Mouse (Mus musculus): ENCODE data around the gene U2af2. TPM values are rescaled to one million over a fixed set of nuclear protein-coding genes. Genes with fewer than 3 reads are reported as not detected.

Gene U2af2
- polyA plus RNA-seq, 1 experiment from 2014 or later: 94.2 TPM

DNA sequence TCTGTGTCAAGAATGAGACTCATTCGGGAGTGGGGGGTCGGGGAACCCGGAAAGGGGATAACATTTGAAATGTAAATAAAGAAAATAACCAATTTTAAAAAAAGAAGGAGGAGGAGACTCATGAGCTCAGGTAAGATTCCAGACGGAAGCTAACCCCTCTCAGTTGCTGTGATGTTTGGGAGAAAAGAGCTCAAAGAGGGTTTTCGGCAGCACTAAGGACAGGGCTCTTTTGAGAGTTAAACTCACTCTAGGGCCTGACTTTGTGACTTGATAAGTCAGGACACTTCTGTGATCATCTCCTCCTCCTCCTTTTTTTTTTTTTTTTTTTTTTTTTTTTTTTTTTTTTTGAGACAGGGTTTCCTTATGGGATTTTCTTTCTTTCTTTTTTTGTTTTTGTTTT is 23.0 kb upstream of the U2af2 start:
- H3K4me2 ChIP-seq: peak overlapping the region; percentile 68
- H3K36me3 ChIP-seq: peaks cover 17% of the 10 kb centered on the region
- no peaks in the 10 kb centered on the region for H3K9me3 ChIP-seq (replicated peaks)
- H3K4me3 ChIP-seq (replicated peaks): peak overlapping the region; percentile 61
- no peaks in the 10 kb centered on the region for H3K27me3 ChIP-seq (replicated peaks)
- 34% methylated on average over 5 of the region's 5 CpGs for WGBS
- no peak for ATAC-seq (ENCODE audit: low FRiP score)
- H3K4me1 ChIP-seq: peaks cover 22% of the 10 kb centered on the region
- H3K27ac ChIP-seq (replicated peaks): peak overlapping the region; percentile 99
- peak overlapping the region; percentile 74 for H3K9ac ChIP-seq (replicated peaks)

DNA sequence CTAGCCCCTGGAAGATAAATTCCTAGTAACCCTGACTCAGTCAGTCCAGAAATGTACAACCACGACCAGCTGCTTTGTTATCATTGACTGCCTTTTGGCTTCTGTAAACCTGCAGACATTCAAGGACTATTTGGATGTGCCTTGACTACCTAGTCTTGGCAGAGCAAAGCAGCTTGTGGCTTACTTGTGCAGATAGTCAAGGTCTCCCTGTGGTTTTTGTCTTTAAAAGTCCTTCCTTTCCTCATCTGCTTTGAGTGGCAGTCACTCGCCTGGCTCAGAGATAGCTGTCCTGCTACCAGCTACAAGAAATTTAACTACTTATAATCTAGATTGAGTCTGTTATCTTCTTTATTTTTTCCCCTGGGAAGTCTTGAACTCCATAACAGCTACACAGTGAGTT is 17.0 kb upstream of the U2af2 start:
- 86% methylated on average over 2 of the region's 2 CpGs for whole genome bisulfite sequencing
- H3K4me3 ChIP-seq (replicated peaks): no peak overlapping the region
- H3K4me2 ChIP-seq: no peak overlapping the region
- H3K9ac ChIP-seq (replicated peaks): no peak overlapping the region
- ATAC-seq (ENCODE audit: low FRiP score): no peak
- H3K9me3 ChIP-seq (replicated peaks): no peaks in the 10 kb centered on the region
- no peak overlapping the region for H3K27ac ChIP-seq (replicated peaks)
- H3K4me1 ChIP-seq: 0 out of 2 replicates have a peak, but pooled peaks cover under 1% of the 10 kb centered on the region
- H3K36me3 ChIP-seq: no peaks in the 10 kb centered on the region
- no peaks in the 10 kb centered on the region for H3K27me3 ChIP-seq (replicated peaks)

DNA sequence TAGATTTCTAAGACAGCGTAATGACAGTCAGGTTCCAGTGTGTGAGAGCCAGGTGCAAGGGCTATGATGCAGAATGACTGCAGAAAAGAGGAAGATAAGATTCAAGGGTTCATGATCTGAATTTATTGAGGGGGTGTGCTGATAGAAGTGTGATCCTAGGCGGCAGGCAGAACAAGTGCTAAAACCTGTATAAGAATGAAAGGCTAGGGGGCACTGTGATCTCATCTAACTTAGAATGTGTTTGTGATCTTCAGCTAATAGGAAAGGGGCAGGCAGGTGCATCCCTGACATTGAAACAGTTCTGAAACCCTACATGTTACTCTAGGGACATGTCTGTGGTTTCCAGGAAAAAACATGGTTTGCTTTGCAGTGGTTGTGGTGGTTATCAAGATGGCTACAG is 15.8 kb upstream of the U2af2 start:
- no peak for ATAC-seq (ENCODE audit: low FRiP score)
- H3K36me3 ChIP-seq: no peaks in the 10 kb centered on the region
- no peak overlapping the region for H3K4me2 ChIP-seq
- H3K27ac ChIP-seq (replicated peaks): no peak overlapping the region
- peaks cover 10% of the 10 kb centered on the region for H3K4me1 ChIP-seq
- no peak overlapping the region for H3K9ac ChIP-seq (replicated peaks)
- WGBS: 70% methylated on average over 2 of the region's 2 CpGs
- no peak overlapping the region for H3K4me3 ChIP-seq (replicated peaks)
- H3K27me3 ChIP-seq (replicated peaks): no peaks in the 10 kb centered on the region
- H3K9me3 ChIP-seq (replicated peaks): no peaks in the 10 kb centered on the region

DNA sequence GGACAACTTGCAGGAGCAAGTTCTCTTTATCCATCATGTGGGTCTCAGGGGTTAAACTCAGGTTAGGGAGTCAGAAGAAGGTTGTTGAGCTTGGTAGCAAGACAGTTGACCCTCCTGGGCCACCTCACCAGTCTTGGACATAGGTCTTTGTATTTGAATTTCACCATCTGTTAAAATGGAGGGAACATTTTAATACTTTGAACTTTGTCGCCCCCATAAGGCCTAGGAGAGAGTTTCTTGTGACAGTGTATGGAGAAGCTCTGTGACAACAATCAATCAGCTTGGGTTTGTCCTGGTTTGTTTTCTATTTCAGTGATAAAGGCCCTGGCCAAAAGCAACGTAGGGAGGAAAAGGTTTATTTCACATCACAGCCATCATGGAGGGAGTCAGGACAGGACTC is 14.6 kb upstream of the U2af2 start:
- WGBS: 30% methylated on average over 2 of the region's 2 CpGs
- Histone ChIP-seq H3K4me1 (peaks cover 15% of the 10 kb centered on the region), H3K9me3 (replicated peaks) (no peaks in the 10 kb centered on the region), H3K27ac (replicated peaks) (no peak overlapping the region), H3K4me3 (replicated peaks) (no peak overlapping the region), H3K27me3 (replicated peaks) (no peaks in the 10 kb centered on the region), H3K4me2 (no peak overlapping the region), H3K36me3 (no peaks in the 10 kb centered on the region), H3K9ac (replicated peaks) (no peak overlapping the region)
- no peak for ATAC-seq (ENCODE audit: low FRiP score)

DNA sequence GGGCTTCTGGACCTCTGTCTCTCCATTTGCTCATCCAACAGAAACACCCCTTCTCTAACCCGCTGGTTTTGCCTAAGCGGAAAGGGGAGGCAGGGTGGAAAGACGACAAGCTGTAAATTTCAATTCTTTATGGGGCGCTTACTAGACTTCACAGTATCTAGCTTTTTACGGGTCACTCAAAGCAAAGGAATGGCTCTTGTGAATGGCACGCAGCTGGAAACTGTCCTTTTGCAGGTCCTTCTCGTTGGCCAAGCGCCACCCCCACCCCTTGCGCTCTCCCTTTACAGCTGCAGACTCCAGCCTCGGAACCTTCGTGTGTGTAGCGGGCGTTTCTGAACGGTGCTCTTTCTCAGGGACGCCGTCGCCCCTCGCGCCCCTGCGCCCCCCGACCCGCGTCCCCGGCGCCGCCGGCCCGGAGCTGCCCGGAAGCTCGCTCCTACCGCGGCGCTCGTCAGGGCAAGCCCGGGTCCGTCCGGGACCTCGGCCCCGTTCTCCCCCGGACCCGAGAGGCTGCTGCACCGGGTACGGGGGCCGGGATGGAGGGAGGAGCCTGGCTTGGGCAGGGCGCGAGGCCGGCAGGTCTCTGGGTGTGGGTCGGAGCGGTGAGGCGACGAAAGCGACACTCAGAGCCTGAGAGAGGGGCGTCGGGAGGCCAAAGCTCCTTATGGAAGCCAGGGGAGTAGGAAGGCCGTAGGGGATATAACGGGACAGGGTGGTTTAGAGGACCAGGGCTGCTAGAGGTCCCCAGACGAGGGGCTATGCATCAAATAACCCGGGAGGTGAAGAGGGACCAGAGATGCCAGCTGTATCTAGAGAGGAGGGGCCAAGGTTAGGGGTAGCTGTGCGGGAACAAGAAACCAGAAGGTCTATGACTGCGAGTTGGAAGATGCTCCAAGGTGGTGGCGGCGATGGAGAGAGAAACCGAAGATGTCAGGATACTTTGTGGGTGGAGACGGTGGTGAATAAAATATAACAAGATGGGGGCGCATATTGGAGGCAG is 10.4 kb upstream of the U2af2 start, which contains the start of gene Zfp580:
Gene Zfp580, plus strand, starts transcription at position 346 of the 1,000 bp plus-strand sequence.
- H3K4me2 ChIP-seq: peak within 1 kb of the TSS; percentile 92
- H3K4me1 ChIP-seq: peaks cover 56% of the 10 kb centered on the region
- ATAC-seq (ENCODE audit: low FRiP score): peak; percentile 77
- under 1% methylated on average over 65 of the region's 65 CpGs for WGBS
- peak within 1 kb of the TSS; percentile 66 for H3K4me3 ChIP-seq (replicated peaks)
- H3K36me3 ChIP-seq: no peaks in the 10 kb centered on the region
- H3K9me3 ChIP-seq (replicated peaks): no peaks in the 10 kb centered on the region
- peaks cover 24% of the 10 kb centered on the region for H3K27me3 ChIP-seq (replicated peaks)
- peak within 1 kb of the TSS; percentile 85 for H3K9ac ChIP-seq (replicated peaks)
- H3K27ac ChIP-seq (replicated peaks): peak within 1 kb of the TSS; percentile 90

DNA sequence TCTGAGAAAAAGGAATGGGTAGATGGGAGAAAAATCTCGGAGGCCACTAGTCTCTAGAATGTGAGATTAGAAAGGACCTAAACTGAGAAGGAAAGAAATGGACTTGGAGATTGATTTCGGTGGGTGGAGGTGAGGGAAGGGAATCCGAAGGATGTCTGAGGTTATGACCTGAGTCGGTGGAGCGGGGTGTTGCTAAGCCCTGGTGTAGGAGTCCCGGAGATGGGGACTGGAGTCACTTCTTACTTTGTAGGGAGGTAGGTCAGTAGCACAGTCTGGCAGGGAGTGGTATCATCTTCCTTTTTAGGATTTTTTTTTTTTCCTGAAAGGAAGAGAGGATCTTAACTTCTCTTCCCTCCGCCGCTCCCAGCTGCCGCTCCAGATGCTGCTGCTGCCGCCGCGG is 9.5 kb upstream of the U2af2 start:
- peak overlapping the region; percentile 85 for H3K9ac ChIP-seq (replicated peaks)
- no peaks in the 10 kb centered on the region for H3K9me3 ChIP-seq (replicated peaks)
- peak overlapping the region; percentile 66 for H3K4me3 ChIP-seq (replicated peaks)
- 3% methylated on average over 12 of the region's 12 CpGs for WGBS
- peak overlapping the region; percentile 52 for H3K27ac ChIP-seq (replicated peaks)
- H3K27me3 ChIP-seq (replicated peaks): peaks cover 24% of the 10 kb centered on the region
- no peaks in the 10 kb centered on the region for H3K36me3 ChIP-seq
- ATAC-seq (ENCODE audit: low FRiP score): no peak
- H3K4me1 ChIP-seq: peaks cover 62% of the 10 kb centered on the region
- peak overlapping the region; percentile 92 for H3K4me2 ChIP-seq

DNA sequence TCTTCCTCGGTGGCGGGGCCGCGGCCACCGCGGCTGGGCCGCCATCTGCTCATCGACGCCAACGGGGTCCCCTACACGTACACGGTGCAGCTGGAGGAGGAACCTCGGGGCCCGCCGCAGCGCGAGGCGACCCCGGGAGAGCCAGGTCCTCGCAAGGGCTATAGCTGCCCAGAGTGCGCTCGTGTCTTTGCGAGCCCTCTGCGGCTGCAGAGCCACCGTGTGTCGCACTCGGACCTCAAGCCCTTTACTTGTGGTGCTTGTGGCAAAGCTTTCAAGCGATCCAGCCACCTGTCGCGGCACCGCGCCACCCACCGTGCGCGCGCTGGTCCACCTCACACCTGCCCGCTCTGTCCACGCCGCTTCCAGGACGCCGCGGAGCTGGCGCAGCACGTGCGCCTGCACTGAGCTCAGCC is 9.0 kb upstream of the U2af2 start:
- H3K4me2 ChIP-seq: peak overlapping the region; percentile 92
- H3K4me3 ChIP-seq (replicated peaks): peak overlapping the region; percentile 66
- no peaks in the 10 kb centered on the region for H3K36me3 ChIP-seq
- peak overlapping the region; percentile 85 for H3K9ac ChIP-seq (replicated peaks)
- ATAC-seq (ENCODE audit: low FRiP score): no peak
- WGBS: 3% methylated on average over 44 of the region's 45 CpGs
- H3K27ac ChIP-seq (replicated peaks): peak overlapping the region; percentile 52
- H3K27me3 ChIP-seq (replicated peaks): peaks cover 24% of the 10 kb centered on the region
- H3K9me3 ChIP-seq (replicated peaks): no peaks in the 10 kb centered on the region
- H3K4me1 ChIP-seq: peaks cover 67% of the 10 kb centered on the region

DNA sequence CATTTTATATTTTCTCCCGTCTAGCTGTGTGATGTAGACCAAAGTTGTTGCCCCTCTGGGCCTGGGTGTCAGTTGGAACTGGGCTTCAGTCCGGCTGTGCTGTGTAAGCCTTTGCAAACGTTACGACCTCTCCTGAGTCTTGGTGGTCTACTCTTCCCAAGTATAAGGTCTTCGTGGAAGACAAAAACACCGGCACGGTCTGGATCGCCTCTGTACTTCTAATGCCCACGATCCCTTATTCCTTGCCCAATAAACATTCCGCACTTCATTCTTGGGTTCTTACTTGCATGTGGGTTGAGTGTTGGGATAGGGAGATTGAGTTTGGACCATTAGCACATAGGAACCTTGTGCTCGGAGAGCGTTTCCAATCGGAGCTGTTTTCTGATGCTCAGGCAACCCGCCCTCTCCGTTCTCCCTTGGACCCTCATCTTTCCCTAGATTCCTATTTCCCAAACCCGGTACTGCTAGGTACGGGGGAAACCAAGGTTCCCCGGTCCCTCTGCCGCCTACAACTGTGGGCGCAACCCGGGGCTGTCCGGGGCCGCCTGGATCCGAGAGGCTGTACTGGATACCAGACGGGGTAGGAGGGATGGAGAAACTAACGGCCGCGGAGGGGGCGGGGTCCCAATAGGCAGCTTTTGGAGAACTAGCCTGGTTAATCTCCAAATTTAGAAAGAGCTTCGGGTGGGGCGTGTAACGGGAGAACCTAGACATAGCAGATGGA is 8.3 kb upstream of the U2af2 start:
- no peaks in the 10 kb centered on the region for H3K9me3 ChIP-seq (replicated peaks)
- H3K27ac ChIP-seq (replicated peaks): peak overlapping the region; percentile 41; the same call in 1 of the 2 replicates
- H3K4me2 ChIP-seq: peak overlapping the region; percentile 92
- ATAC-seq (ENCODE audit: low FRiP score): no peak
- peak overlapping the region; percentile 85 for H3K9ac ChIP-seq (replicated peaks)
- peaks cover 24% of the 10 kb centered on the region for H3K27me3 ChIP-seq (replicated peaks)
- H3K4me3 ChIP-seq (replicated peaks): peak overlapping the region; percentile 66
- 8% methylated on average over 32 of the region's 32 CpGs for WGBS
- no peaks in the 10 kb centered on the region for H3K36me3 ChIP-seq
- peaks cover 74% of the 10 kb centered on the region for H3K4me1 ChIP-seq

DNA sequence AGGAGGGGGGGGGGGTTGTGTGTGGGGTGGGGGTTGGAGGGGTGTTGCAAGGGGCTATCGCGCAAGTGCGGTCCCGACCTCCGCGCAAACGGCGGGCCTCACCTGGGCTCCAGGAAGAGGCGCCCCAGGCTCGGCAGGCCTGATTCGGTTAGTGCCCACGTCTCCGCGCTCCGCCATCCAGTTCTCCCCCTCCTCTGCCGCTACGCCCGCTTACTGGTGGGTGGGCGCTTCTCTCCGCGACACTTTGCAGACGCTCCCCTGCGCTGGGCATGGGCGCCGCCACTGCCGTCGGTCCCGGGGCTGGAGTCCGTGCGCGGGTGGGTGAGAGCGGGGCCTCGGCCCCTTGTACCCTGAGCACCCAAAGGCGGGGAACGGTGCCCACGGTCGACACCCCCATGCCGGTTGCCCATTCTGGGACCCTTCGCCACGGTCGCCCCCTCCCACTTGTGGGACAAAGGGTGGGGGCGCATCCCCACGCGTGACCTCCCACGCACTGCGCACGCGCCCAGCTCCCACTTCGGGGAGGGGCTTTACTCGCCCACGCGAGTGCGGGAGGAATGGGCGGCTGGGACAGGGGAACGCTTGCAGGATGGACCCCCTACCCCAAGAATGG is 5.2 kb upstream of the U2af2 start:
- 2% methylated on average over 52 of the region's 55 CpGs for WGBS
- H3K36me3 ChIP-seq: no peaks in the 10 kb centered on the region
- no peaks in the 10 kb centered on the region for H3K9me3 ChIP-seq (replicated peaks)
- peak overlapping the region; percentile 75 for H3K4me2 ChIP-seq
- peak overlapping the region; percentile 84 for H3K27ac ChIP-seq (replicated peaks)
- ATAC-seq (ENCODE audit: low FRiP score): peak; percentile 23
- H3K4me3 ChIP-seq (replicated peaks): peak overlapping the region; percentile 63
- peaks cover 87% of the 10 kb centered on the region for H3K4me1 ChIP-seq
- H3K27me3 ChIP-seq (replicated peaks): peaks cover 24% of the 10 kb centered on the region
- H3K9ac ChIP-seq (replicated peaks): peak overlapping the region; percentile 72

DNA sequence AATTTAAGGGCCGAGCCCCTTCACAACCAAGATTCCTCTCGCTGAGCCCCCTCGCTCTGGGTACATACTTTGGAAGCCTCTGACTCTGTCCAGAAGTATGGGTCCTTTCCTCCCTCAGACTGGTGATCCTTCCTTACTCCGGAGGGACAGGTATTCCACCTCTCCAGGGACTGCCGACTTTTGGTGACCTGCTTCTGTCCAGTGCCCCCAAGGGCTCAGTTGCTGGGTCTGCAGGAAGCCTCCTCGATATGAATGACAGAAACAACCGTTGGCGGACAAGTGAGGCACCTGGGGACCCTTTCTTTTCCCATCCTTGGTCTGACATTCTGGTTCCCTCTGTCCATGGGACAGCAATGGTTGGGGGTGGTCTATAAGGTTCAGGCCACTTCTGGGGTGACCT is 4.6 kb upstream of the U2af2 start:
- H3K9me3 ChIP-seq (replicated peaks): no peaks in the 10 kb centered on the region
- WGBS: 28% methylated on average over 8 of the region's 8 CpGs
- H3K4me3 ChIP-seq (replicated peaks): peak overlapping the region; percentile 63
- H3K27ac ChIP-seq (replicated peaks): peak overlapping the region; percentile 84
- peak overlapping the region; percentile 75 for H3K4me2 ChIP-seq
- peaks cover 24% of the 10 kb centered on the region for H3K27me3 ChIP-seq (replicated peaks)
- no peak for ATAC-seq (ENCODE audit: low FRiP score)
- no peaks in the 10 kb centered on the region for H3K36me3 ChIP-seq
- H3K9ac ChIP-seq (replicated peaks): peak overlapping the region; percentile 72
- peaks cover 81% of the 10 kb centered on the region for H3K4me1 ChIP-seq

DNA sequence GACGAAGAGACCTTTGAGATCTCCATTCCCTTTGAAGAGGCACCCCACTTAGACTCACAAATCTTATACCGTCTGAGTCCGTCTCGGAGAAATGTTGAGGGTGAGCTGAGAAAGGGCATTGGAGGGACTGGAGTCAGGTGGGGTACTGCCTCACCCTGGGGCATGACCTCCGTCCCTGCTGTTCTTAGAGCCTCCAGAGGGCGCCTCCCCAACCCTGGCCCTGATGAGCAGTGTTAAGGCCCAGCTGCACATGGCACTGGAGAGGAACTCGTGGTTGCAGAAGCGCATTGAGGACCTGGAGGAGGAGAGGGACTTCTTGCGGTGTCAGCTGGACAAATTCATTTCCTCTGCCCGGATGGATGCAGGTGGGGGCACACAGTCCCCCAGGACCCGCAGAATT is 4.1 kb upstream of the U2af2 start:
- no peaks in the 10 kb centered on the region for H3K36me3 ChIP-seq
- H3K9ac ChIP-seq (replicated peaks): peak overlapping the region; percentile 72
- H3K27me3 ChIP-seq (replicated peaks): peaks cover 23% of the 10 kb centered on the region
- H3K4me1 ChIP-seq: peaks cover 77% of the 10 kb centered on the region
- H3K27ac ChIP-seq (replicated peaks): peak overlapping the region; percentile 14; the same call in 1 of the 2 replicates
- peak overlapping the region; percentile 63 for H3K4me3 ChIP-seq (replicated peaks)
- H3K9me3 ChIP-seq (replicated peaks): no peaks in the 10 kb centered on the region
- no peak for ATAC-seq (ENCODE audit: low FRiP score)
- WGBS: 26% methylated on average over 11 of the region's 11 CpGs
- peak overlapping the region; percentile 75 for H3K4me2 ChIP-seq

Data from neural tube, embryonic 15.5 days (tissue).